Mouse (Mus musculus) layer of hippocampus, adult 9-10 months (tissue): ENCODE data around the gene Slc12a8.

Experiments used
- DNase-seq: peaks from one replicate; pipeline ENCODE4 v3.0.0; 2022; ENCODE audit warnings: low spot score

The Slc12a8 gene

GRCm38 (mm10) chr16:33583881-33584454, 66.8 kb downstream of the Slc12a8 start:
- no peak for DNase-seq

- DNase-seq = no peak
Observed at GRCm38 (mm10) chr16:33584455-33585082, 67.4 kb downstream of the Slc12a8 start.

- DNase-seq = no peak
Observed at GRCm38 (mm10) chr16:33585083-33585460, 67.9 kb downstream of the Slc12a8 start.

GRCm38 (mm10) chr16:33587283-33588127, 70.4 kb downstream of the Slc12a8 start:
- DNase-seq = no peak

- no peak for DNase-seq
Observed at GRCm38 (mm10) chr16:33588845-33589244, 71.7 kb downstream of the Slc12a8 start.

- no peak for DNase-seq
Observed at GRCm38 (mm10) chr16:33590438-33590837, 73.3 kb downstream of the Slc12a8 start.

- no peak for DNase-seq
Observed at GRCm38 (mm10) chr16:33591390-33592067, 74.4 kb downstream of the Slc12a8 start.

DNA sequence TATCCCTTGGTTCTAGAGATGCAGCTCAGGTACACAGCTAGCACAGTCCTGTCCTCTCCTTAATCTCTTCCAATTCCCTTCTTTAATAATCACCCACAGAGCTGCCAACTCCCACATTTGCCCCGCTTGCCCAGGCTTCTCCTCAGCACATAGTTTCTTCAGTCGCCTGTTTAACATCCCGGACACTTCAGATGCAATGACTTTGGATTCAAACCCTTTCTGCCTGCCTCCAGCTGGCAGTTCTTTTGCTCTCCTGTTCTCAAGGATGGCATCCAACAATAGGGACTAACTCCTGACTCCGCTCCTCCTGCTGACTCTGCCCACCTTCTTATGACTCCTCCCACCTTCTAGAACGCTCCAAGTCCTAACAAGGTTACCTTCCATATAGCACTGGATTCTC, 75.2 kb downstream of the Slc12a8 start:
- no peak for DNase-seq

DNA sequence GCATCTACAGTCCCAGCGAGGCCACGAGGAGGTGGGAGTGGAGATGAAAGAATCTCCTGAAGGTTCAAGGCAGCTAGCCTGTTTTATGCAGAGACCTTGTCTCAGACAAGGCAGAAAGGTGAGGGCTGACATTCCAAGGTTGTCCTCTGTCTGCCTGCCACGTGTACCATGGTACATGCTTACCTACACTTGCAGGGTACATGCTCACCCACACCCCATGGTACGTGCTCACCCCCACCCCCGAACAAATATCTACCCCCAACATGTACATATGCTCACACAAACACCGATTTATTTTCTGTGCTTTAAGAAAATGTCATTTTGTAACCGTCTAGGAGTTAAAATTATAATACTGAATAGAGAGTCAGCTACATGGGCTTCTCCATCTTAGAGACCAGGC, 76.3 kb downstream of the Slc12a8 start:
- DNase-seq = no peak

DNA sequence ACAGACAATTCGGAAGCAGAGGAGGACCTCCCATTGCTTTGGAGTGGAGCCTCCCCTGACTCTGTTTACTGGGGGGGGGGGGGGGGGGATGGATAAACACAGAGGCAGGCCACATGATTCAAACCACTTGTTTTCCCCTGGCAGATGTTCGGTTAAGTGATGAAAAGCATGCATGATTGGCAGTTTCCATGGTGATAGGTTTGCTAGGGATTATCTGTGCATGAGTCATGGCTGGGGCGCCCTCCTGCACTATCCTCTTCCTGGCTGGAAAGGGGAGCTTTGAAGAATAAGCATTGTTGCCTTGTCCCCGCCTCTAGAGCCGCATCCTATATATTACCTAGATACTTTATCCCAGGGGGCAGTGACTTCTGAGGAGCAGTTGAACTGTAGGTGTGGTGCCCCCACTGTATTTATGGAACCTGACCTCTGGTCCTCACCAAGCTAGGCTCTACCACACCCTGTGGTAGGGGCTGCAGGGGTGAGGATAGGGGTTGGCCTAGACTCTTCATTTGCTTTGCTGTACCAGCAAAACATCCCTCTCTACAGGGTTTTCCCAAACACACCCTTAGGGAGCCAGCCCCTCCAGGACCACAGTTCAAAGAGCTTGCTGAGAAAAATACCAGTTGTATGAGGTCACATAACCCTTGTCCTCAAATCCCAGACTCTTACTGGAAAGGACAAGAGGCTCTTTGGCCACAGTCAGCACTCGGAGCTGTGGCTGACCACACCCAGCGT, 77.1 kb downstream of the Slc12a8 start:
- DNase-seq = no peak

DNA sequence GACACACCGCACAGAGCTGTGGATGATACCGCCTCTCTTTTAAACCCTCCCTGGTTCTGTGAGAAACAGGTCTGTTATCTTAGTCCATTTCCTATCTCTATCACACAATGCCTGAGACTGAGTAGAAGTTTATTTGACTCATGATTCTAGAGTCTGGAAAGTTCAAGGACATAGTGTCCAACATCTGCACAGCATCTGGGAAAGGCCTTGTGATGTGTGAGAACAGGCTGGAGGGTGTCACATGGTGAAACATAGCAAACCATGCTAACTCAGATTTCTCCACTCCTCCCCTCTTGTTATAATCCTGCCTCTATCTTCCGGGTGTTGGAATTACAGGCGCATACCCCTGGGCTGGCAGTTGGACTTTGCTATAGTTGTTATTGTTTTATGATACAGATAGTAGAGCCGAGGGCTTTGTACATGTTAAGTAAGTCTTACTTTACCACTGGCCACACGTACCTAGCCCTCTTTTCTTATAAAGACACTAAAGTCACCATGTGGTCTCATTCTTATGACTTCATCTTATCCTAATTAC, 78.2 kb downstream of the Slc12a8 start:
- no peak for DNase-seq

DNA sequence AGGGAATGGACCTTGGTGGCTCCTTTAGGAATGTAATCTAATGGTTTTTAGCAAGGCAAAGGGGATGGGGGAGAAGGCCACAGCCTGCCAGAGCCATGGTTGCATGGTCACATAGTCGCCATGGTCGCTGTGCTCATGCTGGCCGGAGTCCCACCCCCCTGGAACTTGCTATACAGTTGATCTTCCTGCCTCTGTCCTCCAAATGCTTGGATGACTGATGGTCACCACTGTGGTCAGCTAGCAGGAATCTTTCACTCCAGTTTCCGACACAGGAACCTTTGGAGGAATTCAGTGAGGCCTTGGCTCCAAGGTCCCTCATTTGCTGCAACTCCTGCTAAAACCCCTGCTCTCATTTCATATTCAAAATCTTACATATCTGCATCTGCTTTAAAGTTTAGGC, 79.1 kb downstream of the Slc12a8 start:
- DNase-seq = no peak

DNA sequence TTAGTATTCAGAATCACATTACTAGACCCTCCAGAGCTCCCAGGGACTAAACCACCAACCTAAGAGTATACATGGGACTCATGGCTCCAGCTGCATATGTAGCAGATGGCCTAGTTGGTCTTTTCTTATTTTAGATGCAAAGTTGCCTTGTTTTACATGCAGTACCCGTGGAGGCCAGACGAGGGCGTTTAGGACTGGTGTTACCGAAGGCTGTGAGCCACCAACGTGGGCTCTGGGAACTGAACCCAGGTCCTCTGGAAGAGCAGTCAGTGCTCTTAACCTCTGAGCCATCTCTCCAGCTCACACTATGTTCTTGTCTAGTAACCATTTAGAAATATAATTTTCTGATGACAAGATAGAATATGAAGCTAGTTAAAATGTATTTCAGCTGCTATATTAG, 83.1 kb downstream of the Slc12a8 start:
- no peak for DNase-seq

DNA sequence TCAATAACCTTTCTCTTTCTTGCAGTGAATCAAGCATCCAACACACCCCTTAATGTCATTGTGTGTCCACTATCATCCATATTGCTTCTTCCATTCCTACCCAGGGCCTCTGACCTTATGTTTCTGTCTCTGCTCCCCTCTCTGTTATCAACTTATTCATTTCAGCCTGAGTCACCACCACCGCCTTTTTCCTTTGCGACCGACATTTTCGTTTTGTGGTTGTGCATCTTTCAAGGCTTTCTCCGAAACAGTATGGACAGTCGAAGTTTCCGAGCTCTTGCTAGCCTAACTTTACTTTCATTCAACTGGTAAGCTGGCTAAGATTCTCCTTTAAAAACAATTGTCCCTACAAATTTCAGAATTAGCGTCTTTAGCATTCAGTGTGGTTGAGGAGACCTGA, 84.2 kb downstream of the Slc12a8 start:
- no peak for DNase-seq

GRCm38 (mm10) chr16:33605647-33606596, 88.8 kb downstream of the Slc12a8 start:
- no peak for DNase-seq

DNA sequence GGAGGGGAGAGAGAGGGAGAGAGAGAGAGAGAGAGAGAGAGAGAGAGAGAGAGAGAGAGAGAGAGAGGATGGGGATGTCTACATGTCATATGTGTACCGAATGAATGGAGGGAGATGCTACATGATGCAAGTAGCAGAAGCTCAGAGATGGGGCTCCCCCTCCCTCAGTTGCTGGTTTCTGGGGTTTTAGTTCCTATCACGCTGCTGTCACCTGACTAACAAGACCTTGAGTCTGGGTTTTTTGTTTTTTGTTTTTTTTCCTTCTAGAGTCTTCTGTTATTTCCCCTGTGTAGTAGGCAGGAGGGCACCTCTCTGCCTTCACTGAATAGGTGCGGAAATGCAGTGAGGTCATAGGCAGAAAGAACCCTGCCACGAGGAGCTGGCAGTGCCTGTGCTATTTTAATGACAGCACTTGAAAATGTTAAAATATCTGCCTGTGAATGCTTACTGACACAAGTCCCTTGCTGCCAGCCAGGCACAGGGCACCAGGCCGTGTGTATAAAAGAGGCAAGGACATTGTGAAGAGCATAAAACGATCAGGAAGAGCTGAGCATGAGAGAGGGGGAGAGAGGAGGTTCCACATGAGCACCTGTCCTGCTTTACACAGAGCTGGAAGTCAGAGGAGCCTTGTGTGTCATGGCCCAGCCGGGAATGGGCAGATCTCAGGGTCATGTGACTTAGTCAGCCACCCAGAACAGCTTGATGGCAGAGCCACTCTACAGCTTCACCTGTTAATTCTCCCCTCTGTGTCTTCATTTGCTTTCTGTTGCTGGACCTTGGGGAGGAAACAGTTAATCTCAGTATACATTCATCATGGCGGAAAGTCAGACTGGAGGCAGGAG, 89.8 kb downstream of the Slc12a8 start:
- no peak for DNase-seq

DNA sequence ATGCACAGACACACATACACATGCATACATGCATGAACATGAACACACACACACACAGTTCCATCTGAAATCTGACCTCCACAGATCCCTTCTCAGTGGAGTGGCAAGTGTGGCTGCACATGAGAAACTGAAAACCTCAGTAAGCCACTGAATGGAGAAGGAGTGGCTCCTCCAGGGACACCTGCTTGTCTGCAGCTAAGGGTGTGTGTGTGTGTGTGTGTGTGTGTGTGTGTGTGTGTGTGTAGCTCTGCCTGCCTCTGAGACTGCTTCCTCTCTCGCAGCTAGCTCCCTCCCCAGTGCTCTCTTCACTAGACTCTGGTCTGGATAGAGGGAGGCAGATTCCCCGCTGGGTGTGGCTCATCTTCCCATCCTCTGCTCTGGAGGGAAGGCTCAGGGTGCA, 92.4 kb downstream of the Slc12a8 start:
- no peak for DNase-seq

DNA sequence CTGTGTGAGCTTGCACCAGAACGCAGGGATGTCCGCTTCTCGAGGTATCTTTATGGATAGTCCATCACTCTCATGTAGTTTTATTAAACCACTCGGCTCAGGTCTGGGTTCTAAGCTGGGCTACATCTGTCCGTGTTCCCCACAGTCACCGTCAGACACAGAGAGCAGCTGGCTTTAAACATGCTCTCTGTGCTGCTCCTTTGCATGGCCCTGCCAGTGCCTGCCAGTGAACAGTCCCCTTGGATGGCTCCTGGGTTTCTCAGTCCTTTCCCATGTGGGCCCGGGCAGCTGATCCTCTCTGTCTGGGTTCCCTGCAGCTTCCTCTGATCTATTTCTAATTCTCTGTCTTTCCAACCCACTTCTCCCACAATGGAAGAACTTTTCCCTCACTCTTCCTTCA, 93.3 kb downstream of the Slc12a8 start:
- no peak for DNase-seq

DNA sequence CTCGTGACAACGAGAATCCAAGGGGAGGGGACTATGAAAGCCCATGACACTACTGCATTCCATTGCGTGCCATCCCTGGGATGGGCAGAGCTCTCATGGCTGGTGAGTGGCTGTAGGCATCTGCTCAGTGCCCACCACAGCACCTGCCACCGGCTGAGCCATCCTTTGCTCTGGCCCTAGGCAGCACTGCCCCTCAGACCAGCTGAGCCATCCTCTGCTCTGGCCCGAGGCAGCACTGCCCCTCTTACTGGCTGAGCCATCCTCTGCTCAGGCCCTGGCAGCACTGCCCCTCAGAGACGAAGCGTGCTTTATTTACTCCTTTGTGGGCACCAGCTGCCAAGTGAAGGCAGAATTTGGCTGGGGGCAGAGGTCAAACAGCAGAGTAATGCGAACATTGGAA, 94.2 kb downstream of the Slc12a8 start:
- no peak for DNase-seq
